20 mouse cellular contexts compared by ENCODE assay signal in the genomic region with DNA sequence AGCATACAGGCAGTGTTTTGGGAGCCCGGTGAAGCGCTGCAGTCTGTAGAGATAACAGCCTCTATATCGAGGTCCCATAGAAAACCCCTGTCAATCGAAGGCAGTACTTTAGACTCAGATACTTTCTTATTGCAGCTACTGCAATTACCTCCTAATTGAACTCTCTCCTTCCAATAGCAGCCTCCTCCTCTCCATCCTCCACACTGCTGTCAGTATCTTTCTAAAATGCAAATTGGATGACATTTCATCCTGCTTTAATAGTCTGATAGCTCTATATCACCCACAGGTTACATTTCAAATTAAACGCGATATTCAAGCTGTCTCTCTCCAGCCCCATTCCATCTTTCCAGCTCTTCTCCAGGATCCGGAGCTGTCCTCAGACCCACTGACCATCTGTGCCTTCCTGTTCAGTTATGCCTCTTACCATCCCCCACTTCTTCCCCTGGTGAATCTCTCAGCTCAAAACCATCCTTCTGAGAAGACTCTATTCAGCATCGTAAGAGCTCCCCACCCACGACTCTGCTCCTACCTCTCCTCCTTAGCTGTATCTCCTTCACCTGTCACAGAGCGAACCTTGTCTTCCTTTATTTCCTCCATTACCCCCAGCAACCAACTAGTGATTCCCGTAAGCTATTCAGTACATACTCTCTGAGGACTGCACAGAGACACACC.
A peak's percentile ranks its signal among the peaks of the same experiment; 100 is the strongest.
DNase-seq lines count a peak whose midpoint lies in the region; ATAC-seq and TF ChIP-seq lines count a peak whose summit lies in the region.
"Had no signal": no experiment of that assay in that cellular context is flagged by ENCODE, and none has a peak within 500 bp of the region (broad histone marks: within the 10 kb centered on the region; RNA-seq: fewer than 3 reads in every experiment).

No protein-coding gene starts in this region.

- WGBS in forebrain, embryonic 15.5 days = 85% methylated on average over 11 of the region's 11 CpGs
- WGBS in forebrain, embryonic 12.5 days = 87% methylated on average over 11 of the region's 11 CpGs
- 46% methylated on average over 11 of the region's 11 CpGs for WGBS in cerebellum, adult 2 months

- TF ChIP-seq POLR2A in cerebellum, adult 2 months (IDR thresholded peaks at IDR 0.05; ENCODE audit: borderline replicate concordance, insufficient read depth, low read length) = no peak

- DNase-seq in layer of hippocampus, adult 2 months (ENCODE audit: low spot score in 2 of 2) = no peak
- no peak for DNase-seq in layer of hippocampus, adult 8-10 months (ENCODE audit: low spot score in 2 of 2)
- DNase-seq in cerebellum, adult 2 months = peak in 1 of 2 experiments; percentile 56
- DNase-seq in cerebellum, postnatal 25 days = peak; percentile 38
- DNase-seq in gastrocnemius, postnatal 10 days = no peak
- no peak for DNase-seq in heart, adult 8-10 months (ENCODE audit: low spot score)
- DNase-seq: adrenal gland, postnatal 25 days; gastrocnemius, postnatal 36 days; heart, postnatal 10 days; kidney, adult 9 months; kidney, postnatal 25 days; liver, postnatal 0 days; lung, postnatal 10 days; thymus, postnatal 25 days had no signal

- H3K4me1 ChIP-seq in forebrain, embryonic 15.5 days = no peaks in the 10 kb centered on the region
- no peaks in the 10 kb centered on the region for H3K4me1 ChIP-seq in forebrain, embryonic 12.5 days
- H3K4me1 ChIP-seq in cerebellum, adult 2 months (ENCODE audit: control insufficient read depth, insufficient read depth, low read length) = peaks cover 6% of the 10 kb centered on the region
- H3K4me1 ChIP-seq: heart, embryonic 10.5 days; limb, embryonic 10.5 days had no signal

- no peak overlapping the region for H3K27ac ChIP-seq in forebrain, embryonic 15.5 days (replicated peaks)
- H3K27ac ChIP-seq in forebrain, embryonic 12.5 days = no peak overlapping the region
- peak overlapping the region; percentile 40 for H3K27ac ChIP-seq in layer of hippocampus, adult 2 months
- peak overlapping the region; percentile 27; the same call in 1 of the 2 replicates for H3K27ac ChIP-seq in cerebellum, adult 2 months (ENCODE audit: insufficient read depth, low read length)
- H3K27ac ChIP-seq: heart, embryonic 10.5 days; limb, embryonic 10.5 days had no signal

- 0 out of 2 replicates have a peak, but pooled peaks have one; percentile 60 for ATAC-seq in forebrain, embryonic 15.5 days (replicated peaks)
- no peak for ATAC-seq in forebrain, embryonic 12.5 days (ENCODE audit: low FRiP score)
- ATAC-seq: inflammation-experienced regulatory T-cells, adult 6 months; liver, postnatal 0 days had no signal

- no peak overlapping the region for H3K4me2 ChIP-seq in forebrain, embryonic 15.5 days (replicated peaks)
- no peak overlapping the region for H3K4me2 ChIP-seq in forebrain, embryonic 12.5 days

- no peak overlapping the region for H3K9ac ChIP-seq in forebrain, embryonic 15.5 days (replicated peaks)
- H3K9ac ChIP-seq in forebrain, embryonic 12.5 days = no peak overlapping the region
- H3K9ac ChIP-seq: liver, postnatal 0 days had no signal

- H3K36me3 ChIP-seq in forebrain, embryonic 15.5 days = peaks cover 3% of the 10 kb centered on the region; the same call in 1 of the 2 replicates
- no peaks in the 10 kb centered on the region for H3K36me3 ChIP-seq in forebrain, embryonic 12.5 days (replicated peaks)
- H3K36me3 ChIP-seq: heart, embryonic 10.5 days; limb, embryonic 10.5 days had no signal

- H3K4me3 ChIP-seq in forebrain, embryonic 15.5 days = no peak overlapping the region
- no peak overlapping the region for H3K4me3 ChIP-seq in forebrain, embryonic 12.5 days (replicated peaks)
- no peak overlapping the region for H3K4me3 ChIP-seq in layer of hippocampus, adult 2 months
- no peak overlapping the region for H3K4me3 ChIP-seq in cerebellum, adult 2 months (replicated peaks; ENCODE audit: insufficient read depth, low read depth, low read length)
- H3K4me3 ChIP-seq: heart, embryonic 10.5 days; limb, embryonic 10.5 days had no signal

- peaks cover 10% of the 10 kb centered on the region; the same call in 1 of the 2 replicates for H3K9me3 ChIP-seq in forebrain, embryonic 15.5 days
- H3K9me3 ChIP-seq in forebrain, embryonic 12.5 days = peaks cover 9% of the 10 kb centered on the region; the same call in 1 of the 2 replicates
- H3K9me3 ChIP-seq: heart, embryonic 10.5 days; limb, embryonic 10.5 days had no signal

- no peaks in the 10 kb centered on the region for H3K27me3 ChIP-seq in forebrain, embryonic 15.5 days
- no peaks in the 10 kb centered on the region for H3K27me3 ChIP-seq in forebrain, embryonic 12.5 days
- no peaks in the 10 kb centered on the region for H3K27me3 ChIP-seq in cerebellum, adult 2 months (ENCODE audit: control insufficient read depth, insufficient read depth, low read length)
- H3K27me3 ChIP-seq: CH12.LX had no signal

- no peak for TF ChIP-seq CTCF in layer of hippocampus, adult 2 months (conservative IDR thresholded peaks at IDR 0.05)
- TF ChIP-seq CTCF in cerebellum, adult 2 months (IDR thresholded peaks at IDR 0.05; ENCODE audit: borderline replicate concordance, insufficient read depth, low read depth, low read length) = no peak

Comparison
In these comparisons a context has a peak if more than half of its experiments do, and no peak if none do; other contexts are left out.
1. H3K27ac ChIP-seq: peak in layer of hippocampus, adult 2 months (single experiment) and cerebellum, adult 2 months (single experiment); none in forebrain, embryonic 15.5 days (single experiment) and forebrain, embryonic 12.5 days (single experiment).
2. DNase-seq: peak in cerebellum, postnatal 25 days (2 of 2); none in layer of hippocampus, adult 2 months (0 of 2), layer of hippocampus, adult 8-10 months (0 of 2), gastrocnemius, postnatal 10 days (single experiment) and heart, adult 8-10 months (single experiment).